Mouse (Mus musculus): ENCODE measurements around the gene Mtnr1b.

DNA sequence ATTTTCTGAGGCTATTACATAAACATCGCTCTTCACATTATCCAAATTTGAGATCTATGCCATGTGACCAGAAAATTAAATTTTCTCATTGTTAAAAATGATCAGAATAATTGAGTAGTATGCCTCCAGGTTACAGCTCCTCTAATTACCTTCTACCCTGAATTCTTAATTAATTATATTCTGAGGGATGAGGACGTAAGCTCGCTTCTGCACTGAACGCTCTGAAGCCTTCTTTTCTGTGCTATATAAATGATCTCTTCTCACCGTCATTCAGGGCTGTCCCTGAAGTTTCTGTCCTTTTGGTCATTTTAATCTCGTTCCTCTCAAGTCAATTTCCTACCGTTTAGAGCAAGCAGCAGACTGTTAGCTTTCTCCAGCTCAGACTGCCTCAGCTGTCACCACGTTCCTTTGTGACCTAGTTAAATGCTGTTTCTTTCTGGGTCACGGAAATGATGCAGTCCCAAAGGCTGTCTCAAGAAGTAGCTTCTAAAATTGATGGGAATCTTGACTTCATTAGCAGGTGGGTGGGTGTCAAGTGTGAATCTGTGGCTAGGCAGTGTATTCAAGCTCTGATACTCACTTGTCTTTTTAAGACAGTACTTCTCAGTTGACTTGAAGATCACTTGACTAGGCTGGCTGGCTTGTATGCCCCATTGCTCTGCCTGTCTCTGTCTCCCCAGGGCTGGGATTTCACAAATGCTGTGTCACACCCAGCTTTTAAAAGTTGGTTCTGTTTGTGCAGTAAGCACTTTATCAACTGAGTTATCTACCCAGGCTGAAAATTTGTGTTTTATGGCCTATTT is 29.8 kb upstream of the Mtnr1b start:
- TF ChIP-seq CTCF (conservative IDR thresholded peaks at IDR 0.05; ENCODE audit: low read length) (no peak), POU5F1 (IDR thresholded peaks at IDR 0.05; ENCODE audit: borderline replicate concordance, low read length) (no peak), NANOG (IDR thresholded peaks at IDR 0.05; ENCODE audit: borderline replicate concordance, low read length) (no peak)

All from E14TG2a.4 (cell line).